Mouse (Mus musculus): ENCODE measurements around the gene Olfr1100.

Olfr1100 gene

GRCm38 (mm10) chr2:86979854-86980253 lies at the start of gene Olfr1100:
Gene Olfr1100 (minus strand): TSS chr2:86979954.
- in situ Hi-C loops (cut with MboI, MseI) = no loop called here

GRCm38 (mm10) chr2:87026980-87027379 lies 47.2 kb upstream of the Olfr1100 start, which contains the start of gene Olfr1104:
Gene Olfr1104 (minus strand): TSS chr2:87027080.
- in situ Hi-C loops (cut with MboI, MseI) = no loop called here

DNA sequence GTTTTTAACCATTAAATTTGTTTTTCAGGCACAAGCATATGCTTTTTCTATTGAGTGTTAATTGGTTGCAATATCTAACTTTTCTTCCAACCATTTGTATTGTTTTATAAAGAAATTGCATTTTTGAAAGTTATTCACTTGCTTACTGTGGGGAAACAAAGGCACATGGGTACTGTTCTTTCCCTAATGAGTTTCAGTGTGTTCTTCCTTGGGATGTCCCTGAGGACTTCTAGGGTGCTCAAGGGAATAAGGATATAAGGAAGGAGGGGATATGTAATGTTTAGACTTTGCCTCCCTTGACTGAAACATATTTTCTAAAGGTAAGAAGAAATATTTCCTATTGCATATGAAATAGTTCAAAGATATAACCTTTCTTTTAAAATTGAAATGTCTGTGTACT lies 18.3 kb upstream of the Olfr1100 start, which contains the start of gene Olfr1102:
Gene Olfr1102, plus strand, starts transcription at position 301 of the 400 bp plus-strand sequence.
- in situ Hi-C loops (cut with MboI, MseI) = no loop called here

- in situ Hi-C loops (cut with MboI, MseI) = no loop called here
These were observed 11.4 kb upstream of the Olfr1100 start, which contains the start of gene Olfr1101 for GRCm38 (mm10) chr2:86991121-86991520. Gene Olfr1101 (minus strand): TSS chr2:86991221.

DNA sequence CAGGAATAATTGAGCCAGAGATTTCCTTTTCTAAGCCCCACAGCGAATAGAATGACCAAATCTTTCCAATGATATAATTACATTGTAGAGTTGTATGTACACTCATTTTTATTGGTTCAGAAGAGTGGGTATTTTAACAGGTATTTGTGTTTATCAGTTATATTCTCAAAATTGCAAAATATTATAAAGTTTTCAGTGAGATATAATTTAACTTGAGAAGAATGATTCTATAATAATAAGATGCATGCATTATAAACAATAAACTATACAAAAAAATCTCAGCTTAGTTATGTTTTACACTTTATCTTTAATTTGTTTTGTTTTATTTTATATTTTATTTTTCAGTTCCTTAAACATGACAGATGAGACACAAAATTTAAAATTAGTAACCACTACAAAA lies 19.2 kb downstream of the Olfr1100 start, which contains the start of gene Olfr1099:
Gene Olfr1099, minus strand, starts transcription at position 101 of the 400 bp plus-strand sequence.
- in situ Hi-C loops (cut with MboI, MseI) = no loop called here

GRCm38 (mm10) chr2:86926557-86926956 lies 53.2 kb downstream of the Olfr1100 start:
- in situ Hi-C loops (cut with MboI, MseI) = no loop called here
